Mouse (Mus musculus) left cerebral cortex, postnatal 36 days (tissue): ENCODE measurements at regions not wholly inside any gene's neighbourhood (a gene's known extent, or its start where the extent isn't known, plus 50 kb on each side); places are given as distances from the start of the nearest gene placed in this dataset.
A peak's percentile ranks its signal among the peaks of the same experiment; 100 is the strongest.

Experiments used
- DNase-seq, 2 experiments: peaks; one replicate each; pipeline ENCODE4 v3.0.0; 2021 to 2022; ENCODE audit warnings: low spot score in 2 of 2, mixed read lengths in 1 of 2
- intact Hi-C: fragments of 180-260 bp; cut with DNase I; formaldehyde crosslinking; loops from one replicate; pipeline ENCODE4 v1.15.1; 2025

DNA sequence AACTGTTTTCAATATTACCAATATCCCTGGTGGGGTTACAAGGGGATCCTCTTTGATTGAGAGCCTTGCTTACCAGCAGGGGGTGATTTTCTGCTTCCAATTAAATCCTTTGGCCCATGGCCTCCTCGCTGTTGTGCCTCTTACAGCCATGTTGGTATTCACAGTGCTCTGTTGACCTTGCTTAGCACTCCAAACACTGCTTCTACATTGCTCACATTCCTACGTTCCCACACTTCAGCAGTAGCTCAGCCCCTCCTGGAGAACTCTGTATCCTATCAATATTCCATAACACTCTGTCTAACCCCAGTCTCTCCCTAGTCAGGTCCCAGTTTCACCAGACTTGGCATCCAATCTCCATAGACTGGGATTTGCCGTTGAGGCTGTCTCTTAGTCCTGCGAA, 169.1 kb downstream of the Tmx1 start:
- intact Hi-C loops, result loop anchor here (5.0 kb wide), 1 partner anchor 205 kb away; the partner anchor contains the start of gene Frmd6

DNA sequence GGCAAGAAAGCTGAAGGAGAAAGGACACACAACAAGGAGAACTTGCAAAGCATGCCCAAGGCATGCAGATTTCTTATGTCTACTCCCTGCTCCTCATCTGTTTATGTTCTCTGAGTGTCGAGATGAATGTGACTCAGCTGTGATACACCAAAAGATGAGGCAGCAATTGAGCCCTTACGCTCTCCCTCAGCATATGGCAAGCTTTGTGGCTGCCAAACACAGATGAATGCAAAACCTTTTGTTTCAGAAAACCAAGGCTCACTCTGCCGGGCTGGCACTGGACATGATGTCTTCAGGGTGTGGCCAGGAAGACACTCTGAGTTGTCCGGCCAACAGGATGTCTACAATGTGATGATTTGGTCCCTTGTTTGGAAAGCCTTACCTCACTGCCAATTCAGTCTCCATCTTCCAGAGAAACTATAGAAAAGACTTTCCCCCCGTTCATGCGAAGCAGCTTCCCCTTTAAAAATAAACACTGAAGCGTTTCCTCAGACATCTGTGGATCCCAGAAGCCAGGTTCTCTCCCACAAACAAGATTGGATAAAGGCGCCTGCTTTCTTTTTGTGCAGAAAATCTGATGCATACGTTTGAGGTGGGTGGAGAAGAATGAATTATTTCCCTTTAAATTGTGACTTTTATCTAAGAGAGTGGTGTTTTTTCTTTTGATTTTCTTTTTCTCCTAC, 171.5 kb downstream of the Tmx1 start:
- DNase-seq, result peak; percentile 72 to 74
- intact Hi-C loops, result loop anchor here (5.0 kb wide), 1 partner anchor 203 kb away; the partner anchor contains the start of gene Frmd6

More for the DNA sequence above, 169.1 kb downstream of the Tmx1 start:
- no peak for DNase-seq

DNA sequence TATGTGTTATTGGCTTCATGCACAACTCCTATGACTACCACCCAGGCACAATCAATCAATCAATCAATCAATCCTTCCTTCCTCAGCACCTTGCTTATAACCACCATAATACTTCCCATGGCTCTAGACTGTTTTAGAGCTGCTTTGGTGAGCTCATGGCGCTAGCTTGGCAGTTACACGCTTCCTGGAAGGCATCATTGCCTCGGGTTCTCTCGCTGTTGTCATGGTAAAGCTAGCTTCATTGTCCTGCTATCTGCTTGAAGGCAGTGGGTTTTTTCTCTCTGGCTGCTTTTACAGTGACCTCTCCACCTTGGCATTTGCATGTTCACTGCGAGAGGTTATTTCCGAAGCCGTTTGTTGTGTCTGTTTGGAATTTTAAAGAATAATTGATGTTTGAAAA, 174.7 kb downstream of the Tmx1 start:
- DNase-seq, result no peak
- intact Hi-C loops, result loop anchor here (5.0 kb wide), 1 partner anchor 70 kb away; no protein-coding TSS in a partner anchor

DNA sequence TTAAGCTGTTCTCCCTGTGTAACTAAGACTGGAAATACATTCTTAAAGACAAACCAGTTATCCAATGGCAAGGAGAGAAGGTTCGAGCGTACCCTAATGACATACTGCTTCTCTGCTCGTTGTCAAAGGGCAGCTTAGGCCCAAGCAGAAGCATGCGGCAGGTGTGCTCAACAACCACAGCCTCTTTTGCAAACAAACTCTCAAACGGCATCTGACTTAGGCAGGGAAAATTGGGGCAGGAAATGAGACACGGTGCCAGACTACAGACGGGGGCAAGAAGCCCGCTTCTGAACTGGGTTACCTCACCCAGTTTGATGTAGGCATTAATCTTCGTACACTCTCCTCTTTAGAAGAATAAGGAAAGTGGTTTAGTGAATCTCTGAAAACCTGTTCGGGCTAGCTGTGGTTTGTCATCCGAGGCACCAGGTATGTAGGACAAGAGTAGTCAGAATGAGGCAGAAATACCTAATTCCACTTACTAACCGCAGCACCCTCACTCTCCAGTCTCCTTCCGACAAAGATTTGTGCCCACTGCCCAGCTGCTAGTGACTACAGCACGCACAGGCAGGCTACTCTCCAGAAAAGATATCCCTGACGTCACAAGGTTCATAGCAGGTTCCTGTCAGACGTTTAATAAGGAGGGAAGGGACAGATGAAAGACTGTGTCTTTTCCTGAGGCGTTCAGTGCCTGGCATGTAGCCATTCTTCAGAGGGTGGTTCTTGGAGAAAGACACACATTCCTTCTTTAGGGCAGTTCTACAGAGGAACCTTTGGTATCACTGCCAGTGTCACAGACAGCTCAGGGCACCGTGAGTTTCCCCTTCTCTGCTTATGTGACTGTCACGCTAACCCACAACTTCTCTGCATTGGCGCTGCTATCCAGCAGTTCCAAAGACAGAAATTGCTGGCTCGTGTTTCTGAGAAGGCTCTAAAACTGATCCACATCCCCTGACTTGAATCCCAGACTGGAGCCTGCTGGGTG, 175.8 kb downstream of the Tmx1 start:
- intact Hi-C loops, result loop anchor here (5.0 kb wide), 1 partner anchor 69 kb away; no protein-coding TSS in a partner anchor
- DNase-seq, result no peak

DNA sequence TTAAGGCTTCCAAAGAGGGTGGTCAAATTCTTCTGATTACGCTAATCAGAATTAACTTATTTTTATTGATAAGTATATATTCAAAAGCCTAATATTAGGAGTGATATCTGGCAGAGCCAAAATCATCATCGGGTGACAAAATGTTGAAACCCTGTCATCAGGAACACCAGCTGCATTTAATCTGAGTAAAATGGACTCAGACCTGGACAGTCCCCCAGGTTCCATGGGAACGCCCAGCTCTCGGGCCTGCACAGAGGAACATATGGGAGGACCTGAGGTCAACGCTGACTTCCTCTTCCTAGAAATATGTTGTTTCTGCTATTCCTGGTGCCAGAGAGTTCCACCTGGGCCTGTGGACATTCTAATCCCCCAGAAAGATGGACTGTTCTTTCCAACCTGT, 176.5 kb downstream of the Tmx1 start:
- intact Hi-C loops, result loop anchor here (5.0 kb wide), 1 partner anchor 68 kb away; no protein-coding TSS in a partner anchor
- DNase-seq, result no peak

DNA sequence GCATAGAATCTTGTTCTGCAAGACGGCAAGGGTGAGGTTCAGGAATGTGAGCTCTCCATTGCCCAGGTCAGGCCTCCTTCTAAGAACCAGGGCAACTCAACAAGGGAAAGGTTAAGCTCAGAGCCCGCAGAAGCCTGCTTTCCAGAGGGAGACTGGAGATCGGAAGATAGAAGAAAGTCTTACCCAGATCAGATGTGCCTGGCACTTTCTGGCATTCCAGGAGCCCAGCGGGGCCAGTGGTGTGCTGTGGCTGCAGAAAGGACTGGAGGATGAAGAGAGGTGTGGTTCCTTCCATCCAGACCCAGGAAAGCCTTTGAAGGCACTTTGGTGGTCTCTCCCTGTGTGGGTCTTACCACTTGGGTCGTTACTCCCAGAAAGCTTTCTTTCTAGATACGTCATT, 178.4 kb downstream of the Tmx1 start:
- intact Hi-C loops, result no loop called here
- no peak for DNase-seq

DNA sequence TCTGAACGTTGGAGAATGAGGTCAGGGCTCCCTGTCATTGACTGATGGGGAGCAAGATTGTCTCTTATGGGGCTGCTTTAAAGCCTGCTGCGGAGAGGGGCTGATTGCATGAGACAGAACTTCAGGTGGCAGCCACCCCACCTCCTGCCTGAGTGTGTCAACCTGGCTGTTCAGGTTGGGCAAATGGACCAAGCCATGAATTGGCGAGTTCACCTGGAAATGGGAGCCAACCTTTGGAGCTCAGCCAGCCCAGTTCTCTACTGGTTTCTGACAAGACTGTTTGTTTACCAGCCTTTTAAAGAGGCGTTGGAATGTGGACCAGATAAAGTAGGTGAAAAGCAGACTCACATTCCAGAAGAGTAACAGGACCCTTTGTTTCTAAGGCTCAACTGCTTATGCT, 180.3 kb downstream of the Tmx1 start:
- intact Hi-C loops, result no loop called here
- no peak for DNase-seq

DNA sequence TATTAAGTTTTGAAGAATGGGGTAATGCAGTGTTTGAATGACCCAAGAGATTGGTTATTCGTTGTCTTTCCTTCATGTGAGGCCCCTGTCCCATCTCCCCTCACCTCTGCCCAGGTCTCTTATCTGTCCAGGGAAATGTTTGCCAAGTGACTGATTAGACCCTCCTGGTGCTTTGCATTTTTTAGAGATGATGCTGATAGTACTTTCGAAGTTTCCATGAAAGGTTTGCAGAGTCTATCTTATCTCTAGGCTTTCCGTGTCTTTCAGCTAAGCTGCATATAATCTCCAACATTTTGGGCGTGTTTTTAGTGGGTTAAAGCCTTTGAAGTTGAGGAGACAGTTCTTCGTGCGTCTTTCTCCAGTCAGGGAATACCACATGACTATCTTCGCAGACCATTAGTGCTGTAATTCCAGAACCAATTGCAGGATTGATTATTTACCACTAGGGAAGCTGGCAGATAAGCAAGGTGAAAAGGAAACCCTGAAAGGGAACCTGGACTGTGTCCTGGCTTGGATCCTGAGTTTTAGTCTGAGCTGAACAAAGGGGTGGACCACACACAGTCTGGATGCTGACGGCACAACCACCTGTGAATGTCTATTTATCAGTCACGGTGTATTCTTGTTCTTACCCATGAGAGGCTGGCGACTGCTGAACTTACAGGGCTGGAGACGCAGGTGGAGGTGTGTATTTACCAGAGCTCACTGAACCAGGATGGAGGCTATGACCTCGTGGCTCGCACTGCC, 180.9 kb downstream of the Tmx1 start:
- no peak for DNase-seq
- intact Hi-C loops, result no loop called here

DNA sequence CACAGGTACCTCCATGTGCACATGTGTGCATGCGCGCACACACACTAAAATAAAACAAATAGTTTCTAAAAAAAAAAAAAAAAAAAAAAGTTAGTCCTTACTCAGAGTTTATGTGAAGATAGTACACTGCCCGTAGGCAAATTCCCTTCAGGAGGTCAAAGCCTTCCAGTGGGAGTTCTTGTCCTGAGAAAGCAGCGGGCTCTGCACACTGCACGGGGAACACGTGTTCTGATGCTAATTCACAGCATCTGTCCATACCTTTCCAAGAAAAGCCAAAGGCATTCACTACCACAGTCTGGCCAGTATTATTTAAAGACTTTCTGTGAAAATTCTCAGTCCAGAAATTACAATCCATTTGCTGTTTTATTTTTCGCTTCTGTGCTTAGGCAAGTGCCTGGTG, 183.1 kb downstream of the Tmx1 start:
- intact Hi-C loops, result no loop called here
- no peak for DNase-seq

DNA sequence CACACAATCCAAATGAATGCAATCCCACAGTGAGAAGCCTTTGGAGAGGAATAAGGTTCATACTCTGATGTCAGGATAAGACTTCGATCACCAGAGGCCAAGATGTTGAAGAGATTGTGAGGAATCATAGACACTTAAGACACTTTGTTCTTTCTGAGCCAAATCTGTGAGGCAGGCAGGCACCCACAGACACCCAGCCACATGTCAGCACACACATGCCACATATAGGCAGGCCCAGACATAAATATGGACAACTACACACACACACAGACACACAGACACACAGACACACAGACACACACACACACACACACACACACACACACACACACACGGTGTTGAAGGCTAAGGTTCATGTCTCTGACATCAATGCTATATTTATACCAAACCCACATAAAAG, 185.1 kb upstream of the Frmd6 start:
- intact Hi-C loops, result no loop called here
- DNase-seq, result no peak

DNA sequence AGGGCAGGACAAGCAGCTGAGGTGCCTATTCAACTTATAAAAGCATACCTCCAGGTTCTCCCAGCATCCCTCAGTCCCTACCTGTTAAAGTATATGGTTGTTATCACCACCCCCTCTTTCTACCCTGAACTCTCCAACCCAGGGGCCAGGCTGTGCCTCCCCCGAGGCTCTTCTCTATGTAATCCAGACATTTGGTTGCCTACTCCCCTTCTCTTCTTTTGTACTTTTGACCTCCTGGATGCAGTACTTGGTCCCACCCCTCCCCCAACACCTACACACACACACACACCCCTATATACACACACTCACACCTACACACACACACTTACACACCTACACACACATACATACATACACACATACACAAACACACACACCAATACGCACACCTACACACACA, 180.4 kb upstream of the Frmd6 start:
- DNase-seq, result no peak
- intact Hi-C loops, result no loop called here

DNA sequence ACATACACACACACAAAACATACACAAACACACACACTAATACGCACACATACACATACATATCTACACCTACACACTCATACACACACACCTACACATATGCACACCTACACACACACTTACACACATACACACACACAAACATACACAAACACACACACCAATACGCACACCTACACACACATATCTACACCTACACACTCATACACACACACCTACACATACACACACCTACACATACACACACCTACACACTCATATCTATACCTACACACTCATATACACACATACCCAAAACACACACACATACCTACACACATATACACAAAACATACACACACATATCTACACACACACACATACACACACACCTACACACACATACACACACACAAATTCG, 179.9 kb upstream of the Frmd6 start:
- intact Hi-C loops, result no loop called here
- DNase-seq, result no peak

DNA sequence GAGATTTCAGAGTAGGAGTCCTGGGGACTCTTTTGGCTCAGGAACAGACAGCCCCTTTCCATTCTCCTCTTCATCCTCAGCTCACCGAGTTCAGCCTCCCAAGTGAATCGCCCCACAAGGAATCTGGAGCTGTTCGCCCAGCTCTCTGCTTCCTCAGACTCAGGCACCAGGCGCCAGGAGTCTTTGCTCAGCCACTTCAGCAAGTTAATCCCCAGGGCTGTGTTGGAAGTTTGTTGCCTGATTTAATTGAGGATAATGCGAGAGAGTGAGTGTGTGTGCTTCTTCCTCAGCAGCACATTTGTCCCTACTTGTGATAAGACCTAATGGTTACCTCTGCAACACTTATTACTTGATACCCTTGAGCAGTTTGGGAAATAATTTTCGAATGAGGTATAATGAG, 177.8 kb upstream of the Frmd6 start:
- intact Hi-C loops, result no loop called here
- DNase-seq, result no peak

DNA sequence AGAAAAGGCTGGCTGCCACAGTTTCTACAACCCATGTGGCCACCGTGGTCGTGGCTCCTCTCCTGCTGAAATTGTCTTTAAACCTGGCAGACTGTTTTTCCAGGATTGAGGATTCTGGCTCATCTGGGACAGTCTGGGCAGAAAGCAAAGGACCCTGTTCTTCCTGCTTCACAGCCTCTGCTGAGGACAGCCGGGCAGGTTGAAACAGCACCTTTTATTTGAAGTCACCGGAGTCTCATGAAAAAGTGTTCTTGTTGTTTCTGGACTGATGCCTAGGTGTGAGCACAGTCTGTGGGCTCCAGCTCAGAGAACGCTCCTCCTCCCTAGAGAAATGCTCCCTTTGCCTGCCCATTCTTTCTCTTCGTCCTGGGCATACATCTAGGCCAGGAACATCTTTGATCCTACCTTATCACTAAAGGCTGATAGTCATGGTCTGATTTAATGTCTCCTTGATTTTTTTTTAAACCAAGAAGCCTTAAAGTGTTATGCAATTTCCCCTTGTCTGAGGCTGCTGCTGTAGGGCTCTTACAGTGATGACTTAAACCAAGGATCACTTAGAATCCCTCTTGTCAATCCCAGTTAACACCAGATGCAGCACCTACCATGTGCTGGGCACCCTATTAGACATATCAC, 177.0 kb upstream of the Frmd6 start:
- intact Hi-C loops, result no loop called here
- peak in 1 of 2 experiments; percentile 30 for DNase-seq

DNA sequence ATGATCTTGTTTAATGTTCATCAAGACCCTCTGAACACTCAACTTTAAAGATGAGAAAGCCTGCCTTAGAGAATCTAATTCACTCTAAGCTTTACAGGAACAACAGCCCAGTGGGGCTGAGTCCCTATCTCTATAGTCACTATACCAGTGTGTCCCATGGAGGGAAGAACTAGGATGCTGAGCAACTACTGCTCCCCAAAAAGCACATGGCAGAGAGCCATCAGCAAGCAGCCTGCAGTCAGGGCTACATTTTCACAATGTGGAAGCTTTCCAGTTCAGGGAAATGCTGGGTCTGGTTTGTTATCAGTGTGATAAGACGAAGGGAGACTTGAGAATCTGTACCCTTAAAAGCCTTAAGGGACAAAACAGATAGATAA, 176.5 kb upstream of the Frmd6 start:
- peak in 1 of 2 experiments; percentile 21 for DNase-seq
- intact Hi-C loops, result no loop called here

DNA sequence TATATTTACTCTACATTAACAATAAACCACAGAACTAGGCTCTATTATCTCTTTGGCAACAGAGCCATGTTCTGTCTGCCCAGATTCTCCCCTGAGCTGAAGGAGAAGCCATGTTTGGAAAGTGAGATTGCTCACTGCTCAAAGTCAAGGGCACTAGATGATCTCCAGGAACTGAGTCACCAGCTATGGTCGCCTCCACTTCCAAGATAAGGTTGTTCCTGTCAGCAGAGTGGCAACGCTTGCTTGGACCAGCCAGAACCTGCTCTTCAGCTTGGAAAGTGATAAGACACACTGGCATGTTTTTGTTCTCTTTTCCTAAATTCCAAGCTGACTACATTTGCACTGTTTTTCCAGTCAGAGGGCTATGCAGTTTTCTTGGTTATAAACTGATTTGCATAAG, 175.6 kb upstream of the Frmd6 start:
- intact Hi-C loops, result no loop called here

DNA sequence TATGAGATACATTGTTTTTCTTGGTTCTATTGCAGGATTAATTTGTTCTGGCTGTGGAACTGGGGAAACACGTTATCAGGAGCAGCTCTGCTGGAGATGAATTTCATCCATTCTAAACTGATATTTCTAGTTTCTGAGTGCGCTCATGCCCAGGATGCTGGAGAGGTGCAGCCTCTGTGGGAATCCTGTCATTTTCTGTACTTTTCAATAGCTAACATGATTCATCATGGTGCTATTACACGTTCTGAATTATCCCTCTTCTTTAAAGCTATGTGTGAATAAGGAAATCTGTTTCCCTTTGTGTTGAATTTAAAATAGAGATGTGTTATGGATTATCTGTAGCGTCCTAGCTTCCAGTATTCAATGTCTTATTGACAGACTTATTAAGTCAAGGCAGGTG, 174.8 kb upstream of the Frmd6 start:
- intact Hi-C loops, result no loop called here
- DNase-seq, result no peak

More for the DNA sequence above, 175.6 kb upstream of the Frmd6 start:
- DNase-seq, result no peak

DNA sequence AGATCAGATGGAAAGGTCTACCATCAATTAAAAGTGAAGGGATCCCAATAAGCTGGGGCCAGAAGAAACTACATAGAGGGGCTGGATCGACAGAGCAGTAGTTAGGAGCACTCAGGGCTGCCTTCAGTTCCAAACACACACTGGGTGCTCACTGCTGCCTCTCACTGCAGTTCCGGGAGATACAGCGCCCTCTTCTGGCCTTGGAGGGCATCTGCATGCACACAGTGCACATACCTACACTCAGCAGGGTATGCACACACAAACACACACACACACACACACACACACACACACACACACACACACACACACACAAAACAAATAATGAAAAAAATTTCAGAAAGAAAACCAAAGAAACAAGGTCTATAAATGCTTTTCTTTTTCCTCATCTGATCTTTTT, 172.6 kb upstream of the Frmd6 start:
- intact Hi-C loops, result no loop called here

DNA sequence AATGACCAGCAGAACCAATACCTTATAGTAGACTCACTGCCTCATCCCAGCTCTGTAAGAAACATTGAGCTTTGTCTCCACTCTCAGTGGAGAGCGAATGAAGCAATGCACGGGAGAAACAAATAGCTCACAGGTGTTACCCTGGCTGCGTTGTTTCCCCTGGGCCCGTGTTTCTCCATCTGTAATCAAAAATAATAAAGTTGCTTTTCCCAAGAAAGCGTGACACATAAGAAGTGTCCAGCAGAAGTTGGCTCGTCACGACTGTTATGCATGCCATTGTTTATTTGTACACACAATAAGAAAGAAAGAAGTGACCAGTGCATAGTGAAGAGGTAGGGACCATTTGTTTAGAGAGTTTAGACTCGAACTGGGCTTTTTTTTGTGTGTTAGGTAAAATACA, 171.3 kb upstream of the Frmd6 start:
- no peak for DNase-seq
- intact Hi-C loops, result loop anchor here (1.0 kb wide), 1 partner anchor 19 kb away; no protein-coding TSS in a partner anchor

More for the DNA sequence above, 172.6 kb upstream of the Frmd6 start:
- no peak for DNase-seq
